Mouse (Mus musculus): ENCODE results near the gene Gm48551.

The Gm48551 gene

GRCm38 (mm10) chr10:81383802-81384604, at the start of gene Gm48551, which contains the start of gene Dohh:
Gene Gm48551 (plus strand): TSS chr10:81384466.
Gene Dohh (plus strand): TSS chr10:81384428.
- DNase-seq (ENCODE audit: low spot score) = peak; percentile 98

GRCm38 (mm10) chr10:81335393-81336340, 48.6 kb upstream of the Gm48551 start:
- DNase-seq (ENCODE audit: low spot score) = no peak

- DNase-seq (ENCODE audit: low spot score) = no peak
These were observed 47.7 kb upstream of the Gm48551 start for GRCm38 (mm10) chr10:81336558-81336957.

- no peak for DNase-seq (ENCODE audit: low spot score)
These were observed 43.5 kb upstream of the Gm48551 start for GRCm38 (mm10) chr10:81340551-81341332.

- DNase-seq (ENCODE audit: low spot score) = no peak
These were observed 42.8 kb upstream of the Gm48551 start for GRCm38 (mm10) chr10:81341333-81341949.

GRCm38 (mm10) chr10:81342686-81343505, 41.4 kb upstream of the Gm48551 start, which contains the start of gene Gipc3:
Gene Gipc3 (minus strand): TSS chr10:81343266.
- DNase-seq (ENCODE audit: low spot score) = no peak

- DNase-seq (ENCODE audit: low spot score) = no peak
These were observed 39.7 kb upstream of the Gm48551 start for GRCm38 (mm10) chr10:81344421-81345161.

GRCm38 (mm10) chr10:81345162-81345534, 39.1 kb upstream of the Gm48551 start:
- DNase-seq (ENCODE audit: low spot score) = no peak

GRCm38 (mm10) chr10:81346453-81347067, 37.7 kb upstream of the Gm48551 start:
- DNase-seq (ENCODE audit: low spot score) = no peak

- no peak for DNase-seq (ENCODE audit: low spot score)
These were observed 35.1 kb upstream of the Gm48551 start for GRCm38 (mm10) chr10:81349146-81349545.

GRCm38 (mm10) chr10:81349961-81350350, 34.3 kb upstream of the Gm48551 start:
- DNase-seq (ENCODE audit: low spot score) = no peak

- DNase-seq (ENCODE audit: low spot score) = peak; percentile 100
These were observed 33.8 kb upstream of the Gm48551 start, which contains the start of gene Hmg20b for GRCm38 (mm10) chr10:81350351-81351063. Gene Hmg20b (minus strand): TSS chr10:81350480.

- DNase-seq (ENCODE audit: low spot score) = no peak
These were observed 32.5 kb upstream of the Gm48551 start for GRCm38 (mm10) chr10:81351678-81352291.

- no peak for DNase-seq (ENCODE audit: low spot score)
These were observed 29.4 kb upstream of the Gm48551 start for GRCm38 (mm10) chr10:81354738-81355477.

GRCm38 (mm10) chr10:81355533-81355932, 28.7 kb upstream of the Gm48551 start:
- DNase-seq (ENCODE audit: low spot score) = no peak

- DNase-seq (ENCODE audit: low spot score) = no peak
These were observed 27.8 kb upstream of the Gm48551 start for GRCm38 (mm10) chr10:81356352-81356990.

Data from layer of hippocampus, adult 11-12 months (tissue).